Mouse (Mus musculus) forelimb bud, embryonic 11.5 days (tissue): ENCODE data around the gene N4bp1.

Experiments used
- DNase-seq: peaks from one replicate; pipeline ENCODE4 v3.0.0-alpha.2; 2012; ENCODE audit warnings: low read depth, low spot score

The N4bp1 gene

GRCm38 (mm10) chr8:86897726-86898419 is 12.8 kb upstream of the N4bp1 start:
- DNase-seq: no peak

- no peak for DNase-seq
These were observed 10.3 kb upstream of the N4bp1 start for GRCm38 (mm10) chr8:86895390-86895789.

- no peak for DNase-seq
These were observed 9.2 kb upstream of the N4bp1 start for GRCm38 (mm10) chr8:86894194-86894761.

GRCm38 (mm10) chr8:86893554-86893953 is 8.5 kb upstream of the N4bp1 start:
- no peak for DNase-seq

GRCm38 (mm10) chr8:86891533-86891932 is 6.5 kb upstream of the N4bp1 start:
- DNase-seq: no peak

GRCm38 (mm10) chr8:86888058-86888939 is 3.2 kb upstream of the N4bp1 start:
- no peak for DNase-seq

GRCm38 (mm10) chr8:86884067-86884466 is 991 bp downstream of the N4bp1 start:
- no peak for DNase-seq

GRCm38 (mm10) chr8:86882568-86883478 is 2.2 kb downstream of the N4bp1 start:
- no peak for DNase-seq

- no peak for DNase-seq
These were observed 3.1 kb downstream of the N4bp1 start for GRCm38 (mm10) chr8:86881951-86882350.

- no peak for DNase-seq
These were observed 3.9 kb downstream of the N4bp1 start for GRCm38 (mm10) chr8:86881068-86881609.

- no peak for DNase-seq
These were observed 8.2 kb downstream of the N4bp1 start for GRCm38 (mm10) chr8:86876831-86877230.

GRCm38 (mm10) chr8:86874055-86874454 is 11.0 kb downstream of the N4bp1 start:
- DNase-seq: no peak

- no peak for DNase-seq
These were observed 11.9 kb downstream of the N4bp1 start for GRCm38 (mm10) chr8:86873151-86873550.

GRCm38 (mm10) chr8:86872097-86872815 is 12.8 kb downstream of the N4bp1 start:
- no peak for DNase-seq

GRCm38 (mm10) chr8:86871421-86871820 is 13.6 kb downstream of the N4bp1 start:
- no peak for DNase-seq

- DNase-seq: no peak
These were observed 14.3 kb downstream of the N4bp1 start for GRCm38 (mm10) chr8:86870771-86871170.

GRCm38 (mm10) chr8:86868041-86868440 is 17.0 kb downstream of the N4bp1 start:
- DNase-seq: no peak

- no peak for DNase-seq
These were observed 20.3 kb downstream of the N4bp1 start for GRCm38 (mm10) chr8:86864764-86865163.

- no peak for DNase-seq
These were observed 22.2 kb downstream of the N4bp1 start for GRCm38 (mm10) chr8:86862837-86863236.

- DNase-seq: no peak
These were observed 22.8 kb downstream of the N4bp1 start for GRCm38 (mm10) chr8:86862155-86862816.
